Mouse (Mus musculus) erythroblast, embryonic 14.5 days (primary cell): ENCODE data around the gene Sac3d1.

ENCODE experiments used
- GATA1 ChIP-seq: IDR thresholded peaks from 2 replicates; pipeline ENCODE4 v1.6.1; 2012; ENCODE audit warnings: low read length, inconsistent platforms, mixed read lengths
- TAL1 ChIP-seq: IDR thresholded peaks from 3 replicates; pipeline ENCODE4 v1.6.1; 2012; ENCODE audit warnings: low read length, inconsistent platforms, mixed read lengths

DNA sequence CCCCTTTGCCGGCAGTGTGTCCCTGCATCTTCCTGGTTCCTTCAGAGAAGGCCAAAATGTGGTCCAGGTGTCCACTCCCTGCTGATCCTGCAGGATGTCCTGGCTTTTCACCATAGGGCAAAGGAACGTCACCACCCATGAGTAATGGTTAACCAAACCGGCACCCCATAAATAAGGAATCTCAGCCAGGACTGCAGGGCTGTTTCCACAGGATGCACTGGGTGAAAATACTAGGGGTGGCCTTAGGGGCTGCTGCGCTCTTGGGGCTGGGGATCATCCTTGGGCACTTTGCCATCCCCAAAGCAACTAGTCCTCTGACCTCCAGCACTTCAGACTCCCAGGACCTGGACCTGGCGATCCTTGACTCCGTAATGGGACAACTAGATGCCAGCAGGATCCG is 12.9 kb downstream of the Sac3d1 start, which contains the start of gene Naaladl1:
- TF ChIP-seq GATA1 (no peak), TAL1 (no peak)
